Mouse (Mus musculus): ENCODE measurements around the gene Olfr1094. TPM values are rescaled to one million over a fixed set of nuclear protein-coding genes. Genes with fewer than 3 reads are reported as not detected.

The Olfr1094 gene
- not detected in 2 replicates for polyA plus RNA-seq (2016; fragmentation: Nextera tagmentation; extraction: Ambion mirVana)

DNA sequence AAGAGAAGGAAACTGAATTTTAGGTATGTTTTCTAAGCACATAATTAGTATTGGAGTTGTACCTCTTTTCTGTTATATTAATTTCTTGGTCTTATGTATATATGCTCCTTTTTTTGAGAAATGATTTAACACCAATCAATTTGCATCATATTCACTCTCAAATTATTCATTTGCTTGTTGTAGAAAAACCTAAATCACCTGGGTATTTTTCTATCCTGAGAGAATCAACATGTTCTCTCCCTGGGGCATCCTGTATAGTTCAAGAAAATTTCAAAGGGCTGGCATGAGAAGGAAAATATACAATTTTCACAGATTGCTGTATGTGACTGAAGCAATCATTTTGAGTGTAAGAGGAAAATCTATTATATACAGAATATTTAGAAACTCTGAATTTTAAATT, at the start of gene Olfr1094:
Olfr1094 (plus strand) TSS at position 301 of the 400 bp plus-strand sequence.
- Histone ChIP-seq H3K27me3 (ENCODE audit: low read depth, poor library complexity, severe bottlenecking) (no peaks in the 10 kb centered on the region), H3K4me1 (no peaks in the 10 kb centered on the region), H3K27ac (no peak within 1 kb of the TSS), H3K36me3 (no peaks in the 10 kb centered on the region), H3K9me3 (replicated peaks) (no peaks in the 10 kb centered on the region), H3K4me3 (no peak within 1 kb of the TSS)
- no peak for DNase-seq (ENCODE audit: low spot score)

DNA sequence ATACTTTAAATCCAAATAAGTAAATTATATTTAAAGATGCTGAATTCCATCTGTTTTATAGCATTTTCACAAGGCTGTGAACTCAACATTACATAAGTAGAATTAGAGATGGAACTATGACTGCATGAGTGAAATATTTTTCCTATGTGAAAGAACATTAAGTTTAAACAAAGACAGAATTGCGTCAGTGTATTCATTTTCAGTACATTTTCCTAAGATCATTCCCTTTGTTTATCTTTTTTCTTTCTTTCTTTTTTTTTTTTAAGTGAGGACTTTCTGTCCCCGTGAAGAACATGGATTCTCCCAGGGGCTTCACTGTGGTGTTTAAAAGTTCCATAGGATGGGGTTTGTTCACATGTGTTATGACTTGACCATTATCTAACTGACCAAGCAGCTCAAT, 42.3 kb upstream of the Olfr1094 start, which contains the start of gene Olfr1093:
Olfr1093 (plus strand) TSS at position 301 of the 400 bp plus-strand sequence.
- WGBS, result 85% methylated on average over 2 of the region's 2 CpGs

DNA sequence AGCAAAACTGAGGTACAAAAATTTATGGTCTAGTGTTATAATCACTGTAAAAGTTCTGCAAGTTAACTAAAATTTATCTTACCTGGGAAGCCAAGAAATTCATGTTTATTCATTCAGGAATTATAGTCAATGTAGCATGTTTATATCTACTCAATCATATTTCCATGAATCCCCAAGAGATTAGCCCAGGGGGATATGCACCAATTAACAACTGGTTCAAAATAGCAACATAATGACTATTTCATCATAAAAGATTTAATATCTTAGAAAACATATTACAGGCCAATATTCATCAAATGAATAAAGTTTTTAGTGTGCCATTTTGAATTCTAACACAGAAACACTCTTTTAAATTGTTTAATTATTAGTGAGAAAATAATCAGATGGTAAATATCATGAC, 14.5 kb upstream of the Olfr1094 start, which contains the start of gene Olfr141:
Olfr141 (minus strand) TSS at position 101 of the 400 bp plus-strand sequence.
- H3K4me1 ChIP-seq, result no peaks in the 10 kb centered on the region

More for the DNA sequence above, 42.3 kb upstream of the Olfr1094 start, which contains the start of gene Olfr1093:
- H3K27ac ChIP-seq, result no peak within 1 kb of the TSS
- H3K4me1 ChIP-seq, result no peaks in the 10 kb centered on the region
- no peaks in the 10 kb centered on the region for H3K9me3 ChIP-seq (replicated peaks)
- H3K36me3 ChIP-seq, result no peaks in the 10 kb centered on the region
- no peak within 1 kb of the TSS for H3K4me3 ChIP-seq
- no peak for DNase-seq (ENCODE audit: low spot score)
- H3K27me3 ChIP-seq (ENCODE audit: low read depth, poor library complexity, severe bottlenecking), result no peaks in the 10 kb centered on the region

DNA sequence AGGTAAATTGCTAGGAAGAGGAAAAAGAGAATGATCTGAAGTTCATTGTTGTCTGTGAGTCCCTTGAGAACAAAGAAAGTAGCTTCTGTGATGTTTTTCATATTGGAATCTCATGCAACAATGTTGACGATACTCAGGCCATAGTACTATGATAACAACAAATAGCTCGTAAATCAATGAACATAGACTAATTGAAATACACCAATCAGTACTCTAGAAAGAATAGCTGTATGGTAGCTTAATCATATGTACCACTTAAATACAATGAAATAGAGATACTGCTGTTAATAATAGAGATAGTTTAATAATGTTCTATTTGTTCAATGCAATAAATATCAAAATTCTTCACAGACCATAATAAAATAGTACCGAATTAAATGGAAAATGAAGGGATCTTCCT, 27.1 kb downstream of the Olfr1094 start, which contains the start of gene Olfr1095:
Olfr1095 (minus strand) TSS at position 101 of the 400 bp plus-strand sequence.
- Histone ChIP-seq H3K27ac (no peak within 1 kb of the TSS), H3K36me3 (no peaks in the 10 kb centered on the region), H3K4me1 (no peaks in the 10 kb centered on the region), H3K9me3 (replicated peaks) (no peaks in the 10 kb centered on the region), H3K4me3 (no peak within 1 kb of the TSS), H3K27me3 (ENCODE audit: low read depth, poor library complexity, severe bottlenecking) (no peaks in the 10 kb centered on the region)
- WGBS, result 90% methylated on average over 3 of the region's 3 CpGs
- no peak for DNase-seq (ENCODE audit: low spot score)

More for the DNA sequence above, 14.5 kb upstream of the Olfr1094 start, which contains the start of gene Olfr141:
- H3K27me3 ChIP-seq (ENCODE audit: low read depth, poor library complexity, severe bottlenecking), result no peaks in the 10 kb centered on the region
- no peak within 1 kb of the TSS for H3K27ac ChIP-seq
- no peaks in the 10 kb centered on the region for H3K36me3 ChIP-seq
- no peak for DNase-seq (ENCODE audit: low spot score)
- H3K4me3 ChIP-seq, result no peak within 1 kb of the TSS
- H3K9me3 ChIP-seq (replicated peaks), result no peaks in the 10 kb centered on the region

DNA sequence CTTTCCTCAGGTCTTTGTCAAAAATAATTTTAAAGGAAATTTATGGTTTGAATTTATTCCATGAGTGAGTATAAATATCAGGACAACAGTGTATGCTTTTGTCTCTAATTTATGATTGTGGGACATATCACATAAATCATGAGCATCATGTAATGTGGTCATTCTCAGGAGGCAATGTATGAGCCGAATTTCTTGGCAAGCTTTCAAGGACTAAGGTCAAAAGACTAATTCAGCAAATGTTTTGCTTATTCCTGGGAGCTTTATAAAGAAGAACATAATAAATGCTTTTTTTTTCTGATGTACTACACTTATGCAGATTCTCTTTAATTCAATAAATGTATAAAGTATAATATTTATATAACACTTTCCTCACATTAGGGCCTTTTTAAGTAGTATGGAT, 50.2 kb downstream of the Olfr1094 start, which contains the start of gene Gm13723:
Gm13723 (minus strand) TSS at position 101 of the 400 bp plus-strand sequence.
- Histone ChIP-seq H3K36me3 (no peaks in the 10 kb centered on the region), H3K9me3 (replicated peaks) (no peaks in the 10 kb centered on the region), H3K27me3 (ENCODE audit: low read depth, poor library complexity, severe bottlenecking) (no peaks in the 10 kb centered on the region), H3K4me3 (no peak within 1 kb of the TSS), H3K4me1 (no peaks in the 10 kb centered on the region), H3K27ac (no peak within 1 kb of the TSS)
- DNase-seq (ENCODE audit: low spot score), result no peak
- WGBS, result 80% methylated on average over 1 of the region's 1 CpGs

Other genes with a start within 250 kb of the Olfr1094 start
- gene Olfr1082, start 225.7 kb upstream of the Olfr1094 start, polyA plus RNA-seq (2016; fragmentation: Nextera tagmentation; extraction: Ambion mirVana), result not detected in 2 replicates
- not detected in 2 replicates for gene Olfr1084, start 184.9 kb upstream of the Olfr1094 start, polyA plus RNA-seq (2016; fragmentation: Nextera tagmentation; extraction: Ambion mirVana)
- gene Olfr1085, start 162.6 kb upstream of the Olfr1094 start, polyA plus RNA-seq (2016; fragmentation: Nextera tagmentation; extraction: Ambion mirVana), result not detected in 2 replicates
- gene Olfr1086, start 144.6 kb upstream of the Olfr1094 start, polyA plus RNA-seq (2016; fragmentation: Nextera tagmentation; extraction: Ambion mirVana), result not detected in 2 replicates
- not detected in 2 replicates for gene Olfr1087, start 126.3 kb upstream of the Olfr1094 start, polyA plus RNA-seq (2016; fragmentation: Nextera tagmentation; extraction: Ambion mirVana)
- gene Olfr1089, start 91.0 kb upstream of the Olfr1094 start, polyA plus RNA-seq (2016; fragmentation: Nextera tagmentation; extraction: Ambion mirVana), result not detected in 2 replicates
- gene Olfr1090, start 65.7 kb upstream of the Olfr1094 start, polyA plus RNA-seq (2016; fragmentation: Nextera tagmentation; extraction: Ambion mirVana), result not detected in 2 replicates
- not detected in 2 replicates for gene Olfr1093, start 42.2 kb upstream of the Olfr1094 start, polyA plus RNA-seq (2016; fragmentation: Nextera tagmentation; extraction: Ambion mirVana)
- not detected in 2 replicates for gene Olfr141, start 14.6 kb upstream of the Olfr1094 start, polyA plus RNA-seq (2016; fragmentation: Nextera tagmentation; extraction: Ambion mirVana)
- not detected in 2 replicates for gene Olfr1095, start 27.0 kb downstream of the Olfr1094 start, polyA plus RNA-seq (2016; fragmentation: Nextera tagmentation; extraction: Ambion mirVana)
- not detected in 2 replicates for gene Gm13723, start 50.1 kb downstream of the Olfr1094 start, polyA plus RNA-seq (2016; fragmentation: Nextera tagmentation; extraction: Ambion mirVana)
- not detected in 2 replicates for gene Olfr1097, start 67.6 kb downstream of the Olfr1094 start, polyA plus RNA-seq (2016; fragmentation: Nextera tagmentation; extraction: Ambion mirVana)
- not detected in 2 replicates for gene Olfr1098, start 99.9 kb downstream of the Olfr1094 start, polyA plus RNA-seq (2016; fragmentation: Nextera tagmentation; extraction: Ambion mirVana)
- not detected in 2 replicates for gene Olfr1099, start 136.0 kb downstream of the Olfr1094 start, polyA plus RNA-seq (2016; fragmentation: Nextera tagmentation; extraction: Ambion mirVana)
- gene Olfr1100, start 155.3 kb downstream of the Olfr1094 start, polyA plus RNA-seq (2016; fragmentation: Nextera tagmentation; extraction: Ambion mirVana), result not detected in 2 replicates
- gene Olfr1101, start 166.6 kb downstream of the Olfr1094 start, polyA plus RNA-seq (2016; fragmentation: Nextera tagmentation; extraction: Ambion mirVana), result not detected in 2 replicates
- gene Olfr1102, start 173.7 kb downstream of the Olfr1094 start, polyA plus RNA-seq (2016; fragmentation: Nextera tagmentation; extraction: Ambion mirVana), result not detected in 2 replicates
- gene Olfr1104, start 202.4 kb downstream of the Olfr1094 start, polyA plus RNA-seq (2016; fragmentation: Nextera tagmentation; extraction: Ambion mirVana), result not detected in 2 replicates
- not detected in 2 replicates for gene Olfr1105, start 211.9 kb downstream of the Olfr1094 start, polyA plus RNA-seq (2016; fragmentation: Nextera tagmentation; extraction: Ambion mirVana)
- gene Olfr1106, start 227.6 kb downstream of the Olfr1094 start, polyA plus RNA-seq (2016; fragmentation: Nextera tagmentation; extraction: Ambion mirVana), result not detected in 2 replicates